In the genomic region with DNA sequence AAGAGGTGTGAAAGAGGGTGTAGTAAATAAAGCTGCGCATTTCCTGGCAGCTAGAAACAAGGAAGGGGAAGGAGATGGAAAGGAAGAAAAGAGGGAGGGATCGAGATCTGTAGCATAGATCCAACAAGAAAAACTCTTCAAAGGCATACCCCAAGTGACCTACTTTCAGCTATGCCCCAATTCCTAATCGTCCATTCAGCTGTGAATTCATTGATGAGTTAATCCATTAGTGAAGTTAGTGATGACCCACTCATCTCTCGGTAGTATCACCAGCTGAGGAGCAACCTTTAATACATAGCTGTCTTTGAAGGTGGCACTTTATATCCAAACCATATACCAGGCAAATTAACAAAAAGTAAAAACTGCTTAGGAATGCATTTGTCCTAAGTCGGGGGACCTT, we compare ENCODE assay signal across 20 mouse cellular contexts. TPM values are rescaled to one million over a fixed set of nuclear protein-coding genes. Genes with fewer than 3 reads are reported as not detected.
DNase-seq lines count a peak whose midpoint lies in the region; ATAC-seq lines count a peak whose summit lies in the region.
"Had no signal": no experiment of that assay in that cellular context is flagged by ENCODE, and none has a peak within 500 bp of the region (broad histone marks: within the 10 kb centered on the region; RNA-seq: fewer than 3 reads in every experiment).

No protein-coding gene starts in this region.

- peak overlapping the region; percentile 50 for H3K27ac ChIP-seq in kidney, embryonic 16.5 days (ENCODE audit: low read length)
- H3K27ac ChIP-seq: embryonic facial prominence, embryonic 12.5 days; forebrain, embryonic 13.5 days; forebrain, embryonic 15.5 days had no signal

- DNase-seq in kidney, postnatal 25 days, result no peak
- peak; percentile 55 for DNase-seq in retina, embryonic 14.5 days (ENCODE audit: low spot score)
- DNase-seq in spleen, postnatal 14 days (ENCODE audit: low spot score in 2 of 2), result no peak
- DNase-seq: adrenal gland, postnatal 10 days; adrenal gland, postnatal 25 days; cerebellum, adult 11 months; cerebellum, adult 18-20 months; cerebellum, adult 8-10 months; cerebellum, adult 9-11 months; cerebellum, postnatal 14 days; cerebellum, postnatal 36 days; embryo, embryonic 11 days; forebrain, postnatal 0 days had no signal

- no peak overlapping the region for H3K4me2 ChIP-seq in kidney, embryonic 16.5 days (replicated peaks; ENCODE audit: low read depth, low read length)
- H3K4me2 ChIP-seq: embryonic facial prominence, embryonic 12.5 days; forebrain, embryonic 13.5 days; forebrain, embryonic 15.5 days had no signal

- H3K9me3 ChIP-seq in kidney, embryonic 16.5 days (ENCODE audit: low read length), result no peaks in the 10 kb centered on the region
- H3K9me3 ChIP-seq: embryonic facial prominence, embryonic 12.5 days; forebrain, embryonic 13.5 days; forebrain, embryonic 15.5 days; G1E had no signal

- peaks cover 32% of the 10 kb centered on the region for H3K4me1 ChIP-seq in kidney, embryonic 16.5 days (ENCODE audit: insufficient read depth, low read length)

- no peak overlapping the region for H3K9ac ChIP-seq in kidney, embryonic 16.5 days (replicated peaks; ENCODE audit: low read length)
- H3K9ac ChIP-seq: embryonic facial prominence, embryonic 12.5 days; forebrain, embryonic 13.5 days; forebrain, embryonic 15.5 days; forebrain, postnatal 0 days had no signal

- H3K36me3 ChIP-seq in kidney, embryonic 16.5 days (ENCODE audit: insufficient read depth, low read length), result 0 out of 2 replicates have a peak, but pooled peaks cover 2% of the 10 kb centered on the region
- H3K36me3 ChIP-seq: forebrain, embryonic 15.5 days had no signal

- WGBS in kidney, embryonic 16.5 days, result 82% methylated on average over 5 of the region's 5 CpGs

- H3K4me3 ChIP-seq in kidney, embryonic 16.5 days (ENCODE audit: low read length), result no peak overlapping the region
- H3K4me3 ChIP-seq: embryonic facial prominence, embryonic 12.5 days; forebrain, embryonic 13.5 days; forebrain, embryonic 15.5 days had no signal

- H3K27me3 ChIP-seq in kidney, embryonic 16.5 days (ENCODE audit: insufficient read depth, low read length), result no peaks in the 10 kb centered on the region
- H3K27me3 ChIP-seq: CH12.LX; embryonic facial prominence, embryonic 12.5 days; forebrain, embryonic 13.5 days; forebrain, embryonic 15.5 days had no signal

- no peak for ATAC-seq in kidney, embryonic 16.5 days (ENCODE audit: low FRiP score, low TSS enrichment)
- no peak for ATAC-seq in CD4-positive, CD25-positive, alpha-beta regulatory T cell, adult 4 months
- ATAC-seq: forebrain, embryonic 13.5 days; forebrain, embryonic 15.5 days; forebrain, postnatal 0 days had no signal

RNA-seq across cellular contexts. Expression of a gene that starts 8.8 kb away (rescaled TPM):
- 18.8 and 20.9 TPM in 2 replicates for polyA plus RNA-seq in kidney, embryonic 16.5 days (2015; fragmentation: Nextera tagmentation; extraction: Ambion mirVana)
- polyA plus RNA-seq in CD4-positive, CD25-positive, alpha-beta regulatory T cell, adult 4 months (2017; shearing (Covaris generic)), result 10 to 100 TPM; 25.3 to 27.5 TPM

RNA-seq across cellular contexts. Expression of a gene that starts 9.2 kb away (rescaled TPM):
- polyA plus RNA-seq in kidney, embryonic 16.5 days (2015; fragmentation: Nextera tagmentation; extraction: Ambion mirVana), result 57.5 and 58.5 TPM in 2 replicates
- polyA plus RNA-seq in CD4-positive, CD25-positive, alpha-beta regulatory T cell, adult 4 months (2017; shearing (Covaris generic)), result 10 to 100 TPM; 55.0 to 55.1 TPM
